Mouse (Mus musculus) G1E (cell line): ENCODE measurements around the gene Slc25a33.

Experiments used
- CTCF ChIP-seq: IDR thresholded peaks from 2 replicates; pipeline ENCODE4 v1.5.1; 2012; ENCODE audit warnings: low read depth, low read length, inconsistent platforms, mixed read lengths
- GATA1 ChIP-seq: IDR thresholded peaks from 2 replicates; pipeline ENCODE4 v1.6.1; 2012; ENCODE audit warnings: borderline replicate concordance, low read length, inconsistent platforms, mixed read lengths
- POLR2AphosphoS5 ChIP-seq: IDR thresholded peaks from 2 replicates; pipeline ENCODE4 v1.6.1; 2012; ENCODE audit warnings: low read depth, low read length, inconsistent platforms; ENCODE audit not compliant: insufficient replicate concordance
- TAL1 ChIP-seq: conservative IDR thresholded peaks from 2 replicates; pipeline ENCODE4 v1.6.1; 2012; ENCODE audit warnings: low read depth, low read length, inconsistent platforms, mixed read lengths

- TF ChIP-seq CTCF (no peak), TAL1 (no peak), POLR2AphosphoS5 (no peak), GATA1 (no peak)
Observed at GRCm38 (mm10) chr4:149784371-149784770, 10.3 kb upstream of the Slc25a33 start.
